Mouse (Mus musculus) embryonic facial prominence, embryonic 12.5 days (tissue): ENCODE results near the gene Prss37. TPM values are rescaled to one million over a fixed set of nuclear protein-coding genes. Genes with fewer than 3 reads are reported as not detected.

Source experiments
- ATAC-seq: fragments of 200-750 bp; cut with Nextera tagmentation; 2 replicates; pipeline ENCODE4 v1.8.0; 2017; ENCODE audit not compliant: insufficient number of reproducible peaks, insufficient read depth, low FRiP score, low TSS enrichment
- H3K27ac ChIP-seq: fragments of 300-500 bp; sonication (generic); 2 replicates; pipeline ENCODE4 v1.5.1; 2016; ENCODE audit warnings: mild to moderate bottlenecking
- H3K27me3 ChIP-seq: fragments of 300-500 bp; sonication (generic); 2 replicates; pipeline ENCODE4 v1.6.1; 2016; ENCODE audit warnings: mild to moderate bottlenecking, moderate library complexity
- H3K36me3 ChIP-seq: fragments of 300-500 bp; sonication (generic); 2 replicates; pipeline ENCODE4 v1.6.1; 2016; ENCODE audit warnings: mild to moderate bottlenecking
- H3K4me1 ChIP-seq: fragments of 300-500 bp; sonication (generic); 2 replicates; pipeline ENCODE4 v1.6.1; 2016
- H3K4me2 ChIP-seq: fragments of 300-500 bp; sonication (generic); replicated peaks from 2 replicates; pipeline ENCODE4 v1.6.1; 2016; ENCODE audit warnings: mild to moderate bottlenecking, moderate library complexity
- H3K4me3 ChIP-seq: fragments of 300-500 bp; sonication (generic); 2 replicates; pipeline ENCODE4 v1.5.1; 2016; ENCODE audit warnings: mild to moderate bottlenecking
- H3K9ac ChIP-seq: fragments of 300-500 bp; sonication (generic); 2 replicates; pipeline ENCODE4 v1.6.1; 2016; ENCODE audit warnings: mild to moderate bottlenecking, moderate library complexity
- H3K9me3 ChIP-seq: fragments of 300-500 bp; sonication (generic); 2 replicates; pipeline ENCODE4 v1.6.1; 2016; ENCODE audit warnings: mild to moderate bottlenecking, moderate library complexity
- WGBS: fragments of 180-500 bp; shearing (Covaris S2); methylation state at CpG from one replicate; pipeline ENCODE4 v1.1.7; 2016; 5-methylcytosine and 5-hydroxymethylcytosine counted together
- polyA plus RNA-seq: library from polyadenylated mRNA; unstranded; fragments of >200 nt; fragmentation: Nextera tagmentation; extraction: Ambion mirVana; gene quantifications from 2 replicates; pipeline ENCODE4 v1.2.1, GENCODE M21; 2016

Prss37 gene
- polyA plus RNA-seq, result not detected in 2 replicates

DNA sequence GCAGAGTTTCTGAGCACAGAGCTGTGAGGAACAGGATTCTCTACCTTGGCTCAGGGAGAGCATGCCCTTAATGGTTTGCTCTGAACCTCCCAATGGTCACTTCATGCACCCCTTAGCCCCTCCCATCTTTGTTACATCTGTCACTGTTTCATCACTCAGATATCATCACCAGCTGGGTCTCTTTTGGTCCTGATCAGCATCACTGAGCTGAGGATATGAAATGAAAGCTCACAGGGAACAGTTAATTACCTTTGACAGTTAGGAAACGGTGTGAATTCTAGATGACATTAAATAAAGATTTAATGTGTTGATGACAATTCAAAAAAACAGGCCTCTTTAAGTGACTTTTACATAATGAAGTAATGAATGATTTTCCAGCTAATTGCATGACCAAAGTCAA is at the start of gene Prss37:
Gene Prss37 (minus strand): TSS at position 101 of the 400 bp plus-strand sequence.
- no peaks in the 10 kb centered on the region for H3K36me3 ChIP-seq
- no peak within 1 kb of the TSS for H3K4me2 ChIP-seq
- H3K4me3 ChIP-seq, result no peak within 1 kb of the TSS
- no peaks in the 10 kb centered on the region for H3K9me3 ChIP-seq
- H3K27ac ChIP-seq, result no peak within 1 kb of the TSS
- no peaks in the 10 kb centered on the region for H3K4me1 ChIP-seq
- WGBS, result 73% methylated on average over 1 of the region's 1 CpGs
- H3K9ac ChIP-seq, result no peak within 1 kb of the TSS
- H3K27me3 ChIP-seq, result no peaks in the 10 kb centered on the region
- ATAC-seq, result no peak

DNA sequence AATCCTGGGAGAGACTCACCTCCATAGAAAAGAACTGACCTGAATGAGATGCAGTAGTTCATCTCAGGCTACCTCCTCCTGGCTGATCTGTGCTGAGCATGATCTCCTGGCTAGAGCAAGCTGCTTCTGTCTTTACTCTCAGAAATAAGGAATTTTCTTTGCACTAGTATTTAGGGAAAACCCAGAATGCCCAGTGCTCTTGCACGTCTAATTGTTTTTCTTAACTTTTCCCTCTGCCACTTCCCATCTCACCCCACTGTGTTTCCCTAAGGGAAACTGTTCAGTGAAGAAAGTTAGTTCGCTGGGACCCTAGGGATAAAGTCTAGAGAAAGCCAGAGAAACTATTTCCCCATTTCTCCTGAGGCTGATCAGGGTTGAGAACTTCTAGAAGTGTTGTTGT is 35.6 kb upstream of the Prss37 start, which contains the start of gene Olfr461:
Gene Olfr461 (minus strand): TSS at position 101 of the 400 bp plus-strand sequence.
- no peak within 1 kb of the TSS for H3K4me2 ChIP-seq
- ATAC-seq, result no peak
- 70% methylated on average over 2 of the region's 2 CpGs for WGBS

DNA sequence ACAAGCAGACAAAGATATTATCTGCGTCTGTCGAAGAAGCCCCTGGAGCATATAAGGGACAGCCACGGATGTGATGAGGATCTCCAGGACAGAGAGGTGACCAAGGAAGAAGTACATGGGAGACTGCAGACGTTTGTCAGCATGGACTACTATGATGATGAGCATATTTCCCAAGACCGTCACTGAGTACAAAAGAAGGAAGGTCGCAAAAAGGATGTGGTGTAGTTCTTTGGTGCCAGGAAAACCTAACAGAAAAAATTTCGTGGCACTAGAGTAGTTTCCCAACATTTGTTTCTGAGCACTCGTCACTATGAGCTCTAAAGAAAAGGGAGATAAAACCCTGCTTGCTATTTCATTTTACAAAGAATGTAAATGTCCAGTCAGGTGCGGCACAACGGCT is 25.4 kb upstream of the Prss37 start:
- no peaks in the 10 kb centered on the region for H3K4me1 ChIP-seq
- ATAC-seq, result no peak
- no peaks in the 10 kb centered on the region for H3K36me3 ChIP-seq
- 86% methylated on average over 10 of the region's 10 CpGs for WGBS
- H3K9ac ChIP-seq, result no peak overlapping the region
- no peaks in the 10 kb centered on the region for H3K27me3 ChIP-seq
- H3K4me3 ChIP-seq, result no peak overlapping the region
- no peaks in the 10 kb centered on the region for H3K9me3 ChIP-seq
- H3K4me2 ChIP-seq, result no peak overlapping the region
- no peak overlapping the region for H3K27ac ChIP-seq

More for the DNA sequence above, 35.6 kb upstream of the Prss37 start, which contains the start of gene Olfr461:
- Histone ChIP-seq H3K36me3 (no peaks in the 10 kb centered on the region), H3K4me3 (no peak within 1 kb of the TSS), H3K4me1 (no peaks in the 10 kb centered on the region), H3K9ac (no peak within 1 kb of the TSS), H3K9me3 (no peaks in the 10 kb centered on the region), H3K27me3 (no peaks in the 10 kb centered on the region), H3K27ac (no peak within 1 kb of the TSS)

DNA sequence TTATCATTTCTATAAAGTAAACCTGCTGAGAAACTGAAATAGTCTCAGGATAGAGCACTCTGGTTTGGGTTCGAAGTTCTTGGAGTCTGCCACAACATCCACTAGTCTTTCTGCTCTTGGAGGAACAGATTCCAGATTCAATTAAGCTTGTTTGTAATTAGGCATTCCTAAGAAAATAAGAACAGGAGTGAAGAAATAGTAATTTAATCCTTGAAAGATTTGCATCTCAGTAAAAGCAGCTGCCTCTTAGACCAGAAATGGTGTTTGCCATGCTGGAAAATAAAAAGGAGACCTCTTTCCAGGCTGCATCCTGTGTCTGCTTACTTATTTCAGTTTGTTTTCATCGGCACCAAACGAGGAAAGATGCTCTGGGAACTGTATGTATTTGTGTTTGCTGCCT is 26.1 kb downstream of the Prss37 start, which contains the start of gene Tas2r108:
Gene Tas2r108 (plus strand): TSS at position 301 of the 400 bp plus-strand sequence.
- H3K36me3 ChIP-seq, result no peaks in the 10 kb centered on the region
- WGBS, result 89% methylated on average over 3 of the region's 3 CpGs

DNA sequence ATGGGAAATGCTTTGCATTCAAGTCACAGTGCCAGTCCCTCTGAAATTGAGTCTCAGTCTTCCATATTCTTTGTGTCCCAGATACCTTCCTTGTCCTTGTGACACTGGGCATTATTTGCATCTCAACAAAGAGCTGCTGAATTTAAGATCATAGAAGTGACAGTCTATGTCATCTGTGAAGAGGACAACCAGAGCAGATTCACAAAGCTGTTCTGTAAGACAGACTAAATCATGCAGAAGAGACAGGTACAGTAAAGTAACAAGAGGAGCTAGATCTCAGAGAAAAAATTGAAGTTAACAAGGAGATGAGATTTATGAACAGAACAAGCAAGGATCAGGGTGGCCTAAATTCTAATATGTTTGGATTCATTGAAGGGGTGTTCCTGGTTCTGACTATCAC is 28.4 kb downstream of the Prss37 start, which contains the start of gene Tas2r137:
Gene Tas2r137 (plus strand): TSS at position 301 of the 400 bp plus-strand sequence.
- ATAC-seq, result no peak
- Histone ChIP-seq H3K27me3 (no peaks in the 10 kb centered on the region), H3K4me1 (no peaks in the 10 kb centered on the region), H3K4me2 (no peak within 1 kb of the TSS), H3K4me3 (no peak within 1 kb of the TSS), H3K36me3 (no peaks in the 10 kb centered on the region), H3K27ac (no peak within 1 kb of the TSS), H3K9me3 (no peaks in the 10 kb centered on the region), H3K9ac (no peak within 1 kb of the TSS)

More for the DNA sequence above, 26.1 kb downstream of the Prss37 start, which contains the start of gene Tas2r108:
- no peak within 1 kb of the TSS for H3K9ac ChIP-seq
- no peaks in the 10 kb centered on the region for H3K27me3 ChIP-seq
- ATAC-seq, result no peak
- H3K9me3 ChIP-seq, result no peaks in the 10 kb centered on the region
- H3K4me2 ChIP-seq, result no peak within 1 kb of the TSS
- no peak within 1 kb of the TSS for H3K4me3 ChIP-seq
- H3K4me1 ChIP-seq, result no peaks in the 10 kb centered on the region
- H3K27ac ChIP-seq, result no peak within 1 kb of the TSS

DNA sequence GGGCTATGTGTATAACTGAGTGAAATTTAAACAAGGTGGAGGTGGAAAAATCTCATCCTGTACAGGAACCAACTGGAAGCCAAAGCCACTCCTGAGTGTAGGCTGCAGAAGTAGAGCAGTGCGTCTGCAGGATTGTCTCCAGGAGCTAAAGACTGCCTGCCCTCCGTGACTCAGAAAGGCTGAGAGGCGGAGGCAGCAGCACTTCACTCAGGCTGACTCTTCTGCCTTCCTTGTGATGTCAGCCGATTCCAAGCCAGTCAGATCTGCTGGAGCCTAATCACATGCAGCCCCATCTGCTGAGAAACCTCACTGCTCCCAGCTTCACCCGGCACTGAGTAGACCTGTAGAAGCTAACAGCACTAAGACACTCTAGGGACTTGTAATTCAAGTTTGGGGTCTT is 37.0 kb downstream of the Prss37 start:
- Histone ChIP-seq H3K9me3 (no peaks in the 10 kb centered on the region), H3K36me3 (peaks cover 46% of the 10 kb centered on the region), H3K4me1 (no peaks in the 10 kb centered on the region), H3K4me2 (no peak overlapping the region), H3K27me3 (no peaks in the 10 kb centered on the region), H3K4me3 (no peak overlapping the region), H3K27ac (no peak overlapping the region), H3K9ac (no peak overlapping the region)
- no peak for ATAC-seq
- 93% methylated on average over 5 of the region's 5 CpGs for WGBS

DNA sequence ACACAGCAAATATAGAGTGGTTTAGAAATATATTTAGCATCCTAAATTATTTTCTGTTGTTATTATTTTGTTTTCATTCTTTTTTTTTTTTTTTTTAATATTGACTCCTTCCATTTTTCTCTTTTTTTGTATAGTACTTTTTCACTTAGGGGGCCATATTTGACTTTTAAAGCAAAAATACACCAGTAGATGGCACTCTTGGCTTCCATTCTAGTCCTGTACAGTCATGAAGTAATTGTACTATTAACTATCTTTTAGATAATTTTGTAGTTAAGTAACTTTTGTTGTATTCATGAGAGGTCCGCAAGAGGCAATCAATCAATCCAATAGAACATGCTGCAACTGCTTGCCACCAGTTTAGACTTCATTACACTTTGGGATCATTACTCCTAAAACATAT is 39.6 kb downstream of the Prss37 start:
- peaks cover 58% of the 10 kb centered on the region for H3K36me3 ChIP-seq
- no peak overlapping the region for H3K4me3 ChIP-seq
- no peak overlapping the region for H3K27ac ChIP-seq
- H3K27me3 ChIP-seq, result no peaks in the 10 kb centered on the region
- ATAC-seq, result no peak
- 93% methylated on average over 1 of the region's 1 CpGs for WGBS
- no peaks in the 10 kb centered on the region for H3K4me1 ChIP-seq
- no peak overlapping the region for H3K9ac ChIP-seq
- H3K9me3 ChIP-seq, result no peaks in the 10 kb centered on the region
- no peak overlapping the region for H3K4me2 ChIP-seq

DNA sequence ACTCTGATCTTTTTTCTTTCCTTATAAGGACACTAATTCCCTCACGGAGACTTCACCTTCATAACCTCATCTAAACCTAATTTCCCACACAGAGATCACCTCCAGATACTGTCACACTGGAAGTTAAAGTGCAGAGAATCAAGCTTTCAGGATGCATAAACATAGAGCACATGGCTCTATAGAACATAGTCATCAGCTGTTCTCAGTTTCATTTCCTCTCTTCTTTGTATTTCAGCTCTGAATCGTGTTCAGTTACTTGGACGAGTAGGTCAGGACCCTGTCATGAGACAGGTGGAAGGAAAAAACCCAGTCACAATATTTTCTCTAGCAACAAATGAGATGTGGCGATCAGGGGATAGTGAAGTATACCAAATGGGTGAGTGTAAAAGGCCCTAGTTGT is 43.2 kb downstream of the Prss37 start:
- H3K9ac ChIP-seq, result no peak overlapping the region
- no peaks in the 10 kb centered on the region for H3K9me3 ChIP-seq
- no peak overlapping the region for H3K27ac ChIP-seq
- no peak overlapping the region for H3K4me3 ChIP-seq
- H3K4me1 ChIP-seq, result peaks cover 9% of the 10 kb centered on the region; the same call in 1 of the 2 replicates
- peaks cover 45% of the 10 kb centered on the region for H3K36me3 ChIP-seq
- no peak overlapping the region for H3K4me2 ChIP-seq
- no peak for ATAC-seq
- WGBS, result 91% methylated on average over 4 of the region's 4 CpGs
- no peaks in the 10 kb centered on the region for H3K27me3 ChIP-seq

DNA sequence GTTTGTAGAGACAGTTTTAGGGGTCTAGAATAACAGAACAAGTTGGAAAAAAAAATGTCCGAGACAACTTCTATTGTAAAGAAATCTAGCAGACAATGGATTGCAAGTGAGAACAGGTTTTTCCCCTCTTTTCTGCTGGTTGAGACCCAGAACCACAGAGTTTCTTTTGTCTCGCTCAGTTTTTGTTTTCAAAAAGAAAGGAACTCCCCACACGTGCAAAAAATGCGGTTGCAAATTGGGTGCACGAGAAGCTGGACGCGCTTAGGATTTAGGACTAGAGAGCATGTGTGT is 47.6 kb downstream of the Prss37 start:
- H3K9me3 ChIP-seq, result no peaks in the 10 kb centered on the region
- H3K36me3 ChIP-seq, result peaks cover 30% of the 10 kb centered on the region
- peak overlapping the region; percentile 65 for H3K4me2 ChIP-seq
- H3K27me3 ChIP-seq, result no peaks in the 10 kb centered on the region
- peak overlapping the region; percentile 85 for H3K9ac ChIP-seq
- under 1% methylated on average over 7 of the region's 7 CpGs for WGBS
- H3K27ac ChIP-seq, result peak overlapping the region; percentile 97
- H3K4me1 ChIP-seq, result peaks cover 9% of the 10 kb centered on the region; the same call in 1 of the 2 replicates
- no peak for ATAC-seq
- H3K4me3 ChIP-seq, result peak overlapping the region; percentile 74

DNA sequence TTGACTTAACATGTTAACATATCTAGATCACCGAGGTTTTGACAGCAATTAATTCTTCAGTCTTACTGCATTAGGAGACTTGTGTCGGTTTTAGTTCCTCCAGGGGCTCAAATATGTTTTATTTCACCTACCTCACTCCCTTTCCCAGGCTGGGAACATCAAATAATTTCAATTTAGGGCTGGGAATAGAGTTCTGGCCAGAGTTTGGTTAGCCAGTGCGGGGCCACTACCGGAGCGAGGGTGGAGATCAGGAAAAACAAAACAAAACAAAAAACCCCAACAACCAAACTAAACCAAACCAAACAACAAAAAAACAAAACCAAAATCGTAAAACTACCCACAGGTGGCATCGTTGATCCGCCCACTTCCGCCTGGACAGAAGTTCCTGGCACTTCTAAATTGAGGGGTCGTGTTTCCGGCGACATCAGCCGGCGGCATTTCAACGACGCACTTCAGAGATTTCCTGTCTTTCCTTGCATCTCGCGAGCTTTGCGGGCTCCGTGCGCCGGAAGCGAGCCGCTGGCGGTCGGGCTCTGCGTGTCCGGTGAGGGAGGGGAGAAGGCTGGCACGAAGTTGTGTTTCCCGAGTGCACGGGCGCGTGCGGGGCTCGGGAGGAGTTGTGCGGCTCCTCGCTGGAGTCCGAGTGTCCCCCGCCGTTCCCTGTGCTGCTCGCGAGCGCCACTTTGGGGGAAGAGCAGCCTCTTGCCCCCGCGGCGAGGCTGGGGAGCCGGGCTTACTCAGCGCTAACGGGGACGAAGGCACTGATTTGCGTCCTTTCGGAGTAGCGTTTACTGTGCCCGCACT is 48.2 kb downstream of the Prss37 start, which contains the start of gene Ssbp1:
Gene Ssbp1 (plus strand): TSS at position 437 of the 804 bp plus-strand sequence.
- peak within 1 kb of the TSS; percentile 74 for H3K4me3 ChIP-seq
- ATAC-seq, result peak; percentile 89

DNA sequence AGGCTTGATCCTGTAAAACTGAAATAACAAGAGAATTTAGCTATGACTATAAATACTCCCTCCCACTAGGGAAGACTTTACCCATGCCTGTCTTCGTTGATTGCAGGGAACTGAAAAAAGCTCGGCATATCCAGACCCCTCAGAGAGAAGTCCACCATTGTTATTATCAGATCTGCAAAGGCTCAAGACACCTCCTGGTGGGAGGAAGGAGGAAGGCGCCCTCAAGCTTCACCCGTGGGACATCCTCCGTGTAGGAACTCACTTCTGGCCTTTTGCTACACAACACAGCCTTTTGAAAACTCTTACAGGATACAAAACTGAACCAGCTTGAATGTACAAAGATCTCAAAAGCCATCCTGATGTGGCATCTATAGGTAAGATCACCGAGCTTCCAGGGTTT is 53.6 kb downstream of the Prss37 start:
- Histone ChIP-seq H3K9ac (no peak overlapping the region), H3K27ac (no peak overlapping the region), H3K9me3 (no peaks in the 10 kb centered on the region), H3K4me3 (no peak overlapping the region), H3K36me3 (no peaks in the 10 kb centered on the region), H3K4me1 (no peaks in the 10 kb centered on the region), H3K27me3 (no peaks in the 10 kb centered on the region), H3K4me2 (no peak overlapping the region)
- no peak for ATAC-seq
- WGBS, result 49% methylated on average over 6 of the region's 6 CpGs

More for the DNA sequence above, 48.2 kb downstream of the Prss37 start, which contains the start of gene Ssbp1:
- WGBS, result under 1% methylated on average over 54 of the region's 54 CpGs
- Histone ChIP-seq H3K9ac (peak within 1 kb of the TSS; percentile 85), H3K36me3 (peaks cover 27% of the 10 kb centered on the region), H3K4me2 (peak within 1 kb of the TSS; percentile 65), H3K9me3 (no peaks in the 10 kb centered on the region), H3K27ac (peak within 1 kb of the TSS; percentile 97), H3K27me3 (no peaks in the 10 kb centered on the region), H3K4me1 (peaks cover 9% of the 10 kb centered on the region; the same call in 1 of the 2 replicates)
